Mouse (Mus musculus): ENCODE results near the gene Glis1. TPM values are rescaled to one million over a fixed set of nuclear protein-coding genes. Genes with fewer than 3 reads are reported as not detected.

Glis1 gene
- polyA plus RNA-seq, 1 experiment from 2014 or later = 2.2 TPM

GRCm38 (mm10) chr4:107539021-107539420, 104.6 kb downstream of the Glis1 start:
- 83% methylated on average over 3 of the region's 3 CpGs for WGBS
- DNase-seq (ENCODE audit: low spot score) = no peak
- Histone ChIP-seq H3K27ac (replicated peaks) (no peak overlapping the region), H3K9me3 (replicated peaks) (no peaks in the 10 kb centered on the region), H3K4me3 (no peak overlapping the region), H3K36me3 (no peaks in the 10 kb centered on the region), H3K4me1 (peaks cover 16% of the 10 kb centered on the region), H3K27me3 (ENCODE audit: low read depth, poor library complexity, severe bottlenecking) (no peaks in the 10 kb centered on the region)

GRCm38 (mm10) chr4:107541821-107542220, 107.4 kb downstream of the Glis1 start:
- 72% methylated on average over 4 of the region's 4 CpGs for WGBS
- no peaks in the 10 kb centered on the region for H3K27me3 ChIP-seq (ENCODE audit: low read depth, poor library complexity, severe bottlenecking)
- H3K27ac ChIP-seq (replicated peaks) = no peak overlapping the region
- H3K4me1 ChIP-seq = peaks cover 16% of the 10 kb centered on the region
- H3K4me3 ChIP-seq = no peak overlapping the region
- DNase-seq (ENCODE audit: low spot score) = no peak
- H3K36me3 ChIP-seq = no peaks in the 10 kb centered on the region
- no peaks in the 10 kb centered on the region for H3K9me3 ChIP-seq (replicated peaks)

- no peak for DNase-seq (ENCODE audit: low spot score)
- no peak overlapping the region for H3K27ac ChIP-seq (replicated peaks)
Observed at GRCm38 (mm10) chr4:107544843-107545242, 110.5 kb downstream of the Glis1 start.

GRCm38 (mm10) chr4:107545726-107546125, 111.3 kb downstream of the Glis1 start:
- Histone ChIP-seq H3K9me3 (replicated peaks) (no peaks in the 10 kb centered on the region), H3K4me3 (no peak overlapping the region), H3K36me3 (no peaks in the 10 kb centered on the region), H3K27me3 (ENCODE audit: low read depth, poor library complexity, severe bottlenecking) (no peaks in the 10 kb centered on the region), H3K27ac (replicated peaks) (no peak overlapping the region), H3K4me1 (no peaks in the 10 kb centered on the region)
- WGBS = 100% methylated on average over 1 of the region's 1 CpGs
- DNase-seq (ENCODE audit: low spot score) = no peak

More at GRCm38 (mm10) chr4:107544843-107545242, 110.5 kb downstream of the Glis1 start:
- Histone ChIP-seq H3K4me1 (no peaks in the 10 kb centered on the region), H3K27me3 (ENCODE audit: low read depth, poor library complexity, severe bottlenecking) (no peaks in the 10 kb centered on the region), H3K9me3 (replicated peaks) (no peaks in the 10 kb centered on the region), H3K36me3 (no peaks in the 10 kb centered on the region), H3K4me3 (no peak overlapping the region)
- 93% methylated on average over 5 of the region's 5 CpGs for WGBS

GRCm38 (mm10) chr4:107546525-107546924, 112.1 kb downstream of the Glis1 start:
- no peaks in the 10 kb centered on the region for H3K4me1 ChIP-seq

GRCm38 (mm10) chr4:107550096-107550495, 115.7 kb downstream of the Glis1 start:
- Histone ChIP-seq H3K27ac (replicated peaks) (no peak overlapping the region), H3K36me3 (no peaks in the 10 kb centered on the region), H3K4me1 (no peaks in the 10 kb centered on the region), H3K4me3 (no peak overlapping the region), H3K27me3 (ENCODE audit: low read depth, poor library complexity, severe bottlenecking) (no peaks in the 10 kb centered on the region), H3K9me3 (replicated peaks) (no peaks in the 10 kb centered on the region)
- 92% methylated on average over 10 of the region's 10 CpGs for WGBS
- no peak for DNase-seq (ENCODE audit: low spot score)

More at GRCm38 (mm10) chr4:107546525-107546924, 112.1 kb downstream of the Glis1 start:
- no peak for DNase-seq (ENCODE audit: low spot score)
- Histone ChIP-seq H3K27me3 (ENCODE audit: low read depth, poor library complexity, severe bottlenecking) (no peaks in the 10 kb centered on the region), H3K4me3 (no peak overlapping the region), H3K9me3 (replicated peaks) (no peaks in the 10 kb centered on the region), H3K27ac (replicated peaks) (no peak overlapping the region), H3K36me3 (no peaks in the 10 kb centered on the region)
- 72% methylated on average over 8 of the region's 8 CpGs for WGBS

GRCm38 (mm10) chr4:107550546-107550945, 116.2 kb downstream of the Glis1 start:
- WGBS = 76% methylated on average over 3 of the region's 3 CpGs
- Histone ChIP-seq H3K36me3 (no peaks in the 10 kb centered on the region), H3K27ac (replicated peaks) (no peak overlapping the region), H3K27me3 (ENCODE audit: low read depth, poor library complexity, severe bottlenecking) (no peaks in the 10 kb centered on the region), H3K4me3 (no peak overlapping the region), H3K9me3 (replicated peaks) (no peaks in the 10 kb centered on the region), H3K4me1 (no peaks in the 10 kb centered on the region)
- DNase-seq (ENCODE audit: low spot score) = no peak

GRCm38 (mm10) chr4:107552696-107553095, 118.3 kb downstream of the Glis1 start:
- Histone ChIP-seq H3K27ac (replicated peaks) (no peak overlapping the region), H3K4me1 (no peaks in the 10 kb centered on the region), H3K27me3 (ENCODE audit: low read depth, poor library complexity, severe bottlenecking) (no peaks in the 10 kb centered on the region), H3K9me3 (replicated peaks) (no peaks in the 10 kb centered on the region), H3K36me3 (no peaks in the 10 kb centered on the region), H3K4me3 (no peak overlapping the region)
- DNase-seq (ENCODE audit: low spot score) = no peak
- WGBS = 72% methylated on average over 5 of the region's 5 CpGs

- no peak for DNase-seq (ENCODE audit: low spot score)
- H3K9me3 ChIP-seq (replicated peaks) = no peaks in the 10 kb centered on the region
- 86% methylated on average over 5 of the region's 5 CpGs for WGBS
- no peaks in the 10 kb centered on the region for H3K4me1 ChIP-seq
- no peak overlapping the region for H3K27ac ChIP-seq (replicated peaks)
- H3K4me3 ChIP-seq = no peak overlapping the region
- H3K27me3 ChIP-seq (ENCODE audit: low read depth, poor library complexity, severe bottlenecking) = no peaks in the 10 kb centered on the region
- no peaks in the 10 kb centered on the region for H3K36me3 ChIP-seq
Observed at GRCm38 (mm10) chr4:107553774-107554173, 119.4 kb downstream of the Glis1 start.

GRCm38 (mm10) chr4:107558801-107559200, 124.4 kb downstream of the Glis1 start:
- Histone ChIP-seq H3K36me3 (no peaks in the 10 kb centered on the region), H3K4me1 (no peaks in the 10 kb centered on the region), H3K27me3 (ENCODE audit: low read depth, poor library complexity, severe bottlenecking) (peaks cover 3% of the 10 kb centered on the region; the same call in 1 of the 2 replicates), H3K27ac (replicated peaks) (no peak overlapping the region), H3K9me3 (replicated peaks) (no peaks in the 10 kb centered on the region), H3K4me3 (no peak overlapping the region)
- DNase-seq (ENCODE audit: low spot score) = no peak
- 81% methylated on average over 3 of the region's 3 CpGs for WGBS

- DNase-seq (ENCODE audit: low spot score) = no peak
- Histone ChIP-seq H3K27me3 (ENCODE audit: low read depth, poor library complexity, severe bottlenecking) (peaks cover 11% of the 10 kb centered on the region; the same call in 1 of the 2 replicates), H3K4me1 (peaks cover 7% of the 10 kb centered on the region), H3K4me3 (no peak overlapping the region), H3K9me3 (replicated peaks) (no peaks in the 10 kb centered on the region), H3K36me3 (no peaks in the 10 kb centered on the region), H3K27ac (replicated peaks) (no peak overlapping the region)
- WGBS = 81% methylated on average over 2 of the region's 2 CpGs
Observed at GRCm38 (mm10) chr4:107561056-107561455, 126.7 kb downstream of the Glis1 start.

- H3K4me1 ChIP-seq = peaks cover 70% of the 10 kb centered on the region
- H3K36me3 ChIP-seq = no peaks in the 10 kb centered on the region
- H3K4me3 ChIP-seq = no peak overlapping the region
- H3K27ac ChIP-seq (replicated peaks) = peak overlapping the region; percentile 79
- no peaks in the 10 kb centered on the region for H3K9me3 ChIP-seq (replicated peaks)
- peaks cover 60% of the 10 kb centered on the region for H3K27me3 ChIP-seq (ENCODE audit: low read depth, poor library complexity, severe bottlenecking)
- DNase-seq (ENCODE audit: low spot score) = peak; percentile 40
- 69% methylated on average over 21 of the region's 21 CpGs for WGBS
Observed at GRCm38 (mm10) chr4:107568159-107568558, 133.8 kb downstream of the Glis1 start.

GRCm38 (mm10) chr4:107568881-107569443, 134.6 kb downstream of the Glis1 start:
- Histone ChIP-seq H3K36me3 (no peaks in the 10 kb centered on the region), H3K27ac (replicated peaks) (peak overlapping the region; percentile 79), H3K4me1 (peaks cover 70% of the 10 kb centered on the region), H3K4me3 (no peak overlapping the region), H3K9me3 (replicated peaks) (no peaks in the 10 kb centered on the region), H3K27me3 (ENCODE audit: low read depth, poor library complexity, severe bottlenecking) (peaks cover 60% of the 10 kb centered on the region)
- DNase-seq (ENCODE audit: low spot score) = peak; percentile 63
- 46% methylated on average over 7 of the region's 7 CpGs for WGBS
